Mouse (Mus musculus) heart, embryonic 11.5 days (tissue): ENCODE results near the gene Flii. TPM values are rescaled to one million over a fixed set of nuclear protein-coding genes. Genes with fewer than 3 reads are reported as not detected.
A peak's percentile ranks its signal among the peaks of the same experiment; 100 is the strongest.

Experiments
- ATAC-seq: fragments of 200-750 bp; cut with Nextera tagmentation; replicated peaks from 2 replicates; pipeline ENCODE4 v1.8.0; 2017; ENCODE audit warnings: moderate library complexity; ENCODE audit not compliant: insufficient number of reproducible peaks, low FRiP score, low TSS enrichment
- H3K27ac ChIP-seq: fragments of 300-500 bp; sonication (generic); 2 replicates; pipeline ENCODE4 v1.5.1; 2014; ENCODE audit warnings: mild to moderate bottlenecking, low read depth, low read length
- H3K27me3 ChIP-seq: fragments of 300-500 bp; sonication (generic); 2 replicates; pipeline ENCODE4 v1.6.1; 2014; ENCODE audit warnings: mild to moderate bottlenecking, low read length, mixed read lengths; ENCODE audit not compliant: control insufficient read depth, insufficient read depth
- H3K36me3 ChIP-seq: fragments of 300-500 bp; sonication (generic); 2 replicates; pipeline ENCODE4 v1.6.1; 2014; ENCODE audit warnings: mild to moderate bottlenecking, low read length, moderate library complexity, mixed read lengths; ENCODE audit not compliant: control insufficient read depth, insufficient read depth
- H3K4me1 ChIP-seq: fragments of 300-500 bp; sonication (generic); 2 replicates; pipeline ENCODE4 v1.6.1; 2014; ENCODE audit warnings: low read length; ENCODE audit not compliant: control insufficient read depth, insufficient read depth
- H3K4me2 ChIP-seq: fragments of 300-500 bp; sonication (generic); 2 replicates; pipeline ENCODE4 v1.6.1; 2014; ENCODE audit warnings: mild to moderate bottlenecking, moderate library complexity
- H3K4me3 ChIP-seq: fragments of 300-500 bp; sonication (generic); 2 replicates; pipeline ENCODE4 v1.5.1; 2014; ENCODE audit warnings: low read depth, low read length
- H3K9ac ChIP-seq: fragments of 300-500 bp; sonication (generic); 2 replicates; pipeline ENCODE4 v1.6.1; 2014; ENCODE audit warnings: mild to moderate bottlenecking, low read depth, low read length, moderate library complexity
- H3K9me3 ChIP-seq: fragments of 300-500 bp; sonication (generic); replicated peaks from 2 replicates; pipeline ENCODE4 v1.6.1; 2016; ENCODE audit warnings: low read length; ENCODE audit not compliant: control insufficient read depth
- WGBS: fragments of 180-500 bp; shearing (Covaris S2); extraction: QIAGEN DNeasy Blood & Tissue Kit; methylation state at CpG from one replicate; pipeline ENCODE4 v1.1.7; 2014; ENCODE audit not compliant: insufficient replicate concordance; 5-methylcytosine and 5-hydroxymethylcytosine counted together
- polyA plus RNA-seq: library from polyadenylated mRNA; unstranded; fragments of >200 nt; fragmentation: Nextera tagmentation; extraction: Ambion mirVana; gene quantifications from 2 replicates; pipeline ENCODE4 v1.2.1, GENCODE M21; 2014

Gene Flii
- 63.6 and 79.5 TPM in 2 replicates for polyA plus RNA-seq

DNA sequence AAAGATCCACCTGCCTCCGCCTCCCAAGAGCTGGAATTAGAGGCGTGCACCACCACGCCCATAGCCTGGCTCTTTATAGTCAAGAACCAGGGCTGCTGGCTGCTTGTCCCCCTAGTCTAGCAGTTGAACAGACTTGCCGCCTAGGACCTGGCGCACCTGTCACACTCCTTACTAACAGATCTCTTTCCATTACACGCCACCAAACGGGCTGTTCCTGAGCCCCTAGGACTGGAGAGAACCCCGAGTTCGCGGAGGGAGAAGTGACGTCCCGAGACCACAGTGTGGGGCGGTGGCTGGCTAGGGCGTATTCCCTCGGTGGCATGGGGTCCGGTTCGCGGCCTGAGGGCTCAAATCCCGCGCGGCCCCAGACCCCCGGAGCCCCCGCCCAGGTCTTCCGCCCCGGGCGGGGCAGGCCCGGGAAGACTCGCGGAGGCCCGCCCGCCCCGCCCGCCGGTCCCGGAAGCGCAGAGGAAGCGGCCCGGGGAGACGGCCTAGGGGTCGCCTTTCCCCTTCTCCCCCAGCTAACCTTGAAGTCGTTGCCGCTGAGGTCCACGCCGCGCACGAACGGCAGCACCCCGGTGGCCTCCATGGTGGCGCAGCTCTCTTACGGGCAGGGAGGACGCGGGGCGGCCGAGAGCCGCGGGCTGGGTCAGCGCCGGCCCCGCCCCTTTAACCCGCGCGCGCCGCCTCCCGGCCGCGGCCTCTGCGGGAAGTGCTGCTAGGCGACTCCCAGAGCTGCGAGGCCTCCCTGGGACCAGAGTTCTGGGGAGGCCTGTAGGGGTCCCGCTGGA lies at the start of gene Flii:
Gene Flii, minus strand, starts transcription at position 663 of the 791 bp plus-strand sequence.
- H3K36me3 ChIP-seq, result peaks cover 37% of the 10 kb centered on the region
- peaks cover 18% of the 10 kb centered on the region for H3K4me1 ChIP-seq
- peak; percentile 78 for ATAC-seq
- peak within 1 kb of the TSS; percentile 89 for H3K9ac ChIP-seq
- WGBS, result under 1% methylated on average over 52 of the region's 71 CpGs
- peak within 1 kb of the TSS; percentile 82 for H3K4me3 ChIP-seq
- H3K27ac ChIP-seq, result peak within 1 kb of the TSS; percentile 85
- H3K9me3 ChIP-seq, result no peaks in the 10 kb centered on the region
- H3K27me3 ChIP-seq, result no peaks in the 10 kb centered on the region
- peak within 1 kb of the TSS; percentile 84 for H3K4me2 ChIP-seq

DNA sequence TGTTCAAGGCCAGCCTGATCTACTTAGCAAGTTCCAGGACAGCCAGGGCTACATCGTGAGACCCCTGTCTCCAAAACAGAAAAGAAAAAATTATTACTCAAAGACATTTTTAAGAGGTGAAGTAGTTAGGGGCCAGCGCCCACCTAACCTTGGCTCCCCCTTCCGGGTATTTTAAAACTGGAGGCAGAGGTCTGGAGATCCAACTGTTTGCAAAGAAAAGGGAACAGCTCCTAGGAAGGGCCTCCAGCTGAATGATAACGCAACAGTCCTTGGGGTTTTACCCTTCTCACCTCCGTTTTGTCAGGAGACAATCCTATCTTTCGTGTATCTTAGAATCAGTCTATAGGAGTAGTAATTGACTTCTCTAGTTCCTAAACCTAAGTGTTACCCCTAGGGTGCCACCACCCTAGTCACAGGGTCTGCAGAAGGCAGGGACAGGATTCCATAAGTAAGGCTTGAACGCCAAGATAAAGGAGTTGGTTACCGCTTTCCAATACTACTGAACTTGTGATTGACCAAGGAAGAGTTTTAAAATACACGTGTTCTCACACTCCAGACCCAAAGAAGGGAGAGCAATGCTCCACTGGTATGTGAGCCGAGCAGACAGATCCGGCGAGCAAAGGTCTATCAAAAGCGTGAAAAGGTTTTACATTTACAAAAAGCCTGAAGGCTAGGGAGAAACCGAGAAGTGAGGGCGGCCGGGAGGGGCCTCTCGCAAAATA lies 49.2 kb upstream of the Flii start:
- Histone ChIP-seq H3K9ac (peak overlapping the region; percentile 83), H3K27me3 (no peaks in the 10 kb centered on the region), H3K4me2 (peak overlapping the region; percentile 78), H3K27ac (peak overlapping the region; percentile 84), H3K9me3 (no peaks in the 10 kb centered on the region), H3K36me3 (no peaks in the 10 kb centered on the region), H3K4me1 (peaks cover 48% of the 10 kb centered on the region), H3K4me3 (peak overlapping the region; percentile 86)
- 4% methylated on average over 17 of the region's 17 CpGs for WGBS
- no peak for ATAC-seq

DNA sequence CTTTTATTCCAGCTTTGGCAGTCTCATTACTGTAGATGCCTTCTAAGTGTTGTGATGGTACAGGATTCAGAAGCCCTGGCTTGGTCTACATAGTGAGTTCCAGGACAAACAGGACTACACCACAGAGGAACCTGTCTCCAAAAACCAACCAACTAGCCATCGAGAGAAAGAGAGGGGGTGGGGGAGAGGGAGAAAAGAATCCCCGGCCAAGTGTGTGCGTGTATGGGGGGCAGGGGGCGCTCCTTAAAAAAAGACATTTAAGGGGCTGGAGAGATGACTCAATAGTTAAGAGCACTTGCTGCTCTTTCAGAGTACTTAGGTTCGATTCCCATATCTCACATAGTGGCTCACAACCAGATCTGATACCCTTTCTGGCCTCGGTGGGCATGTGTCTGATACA lies 48.5 kb upstream of the Flii start:
- H3K9me3 ChIP-seq, result no peaks in the 10 kb centered on the region
- peak overlapping the region; percentile 83 for H3K9ac ChIP-seq
- no peaks in the 10 kb centered on the region for H3K27me3 ChIP-seq
- peak overlapping the region; percentile 78 for H3K4me2 ChIP-seq
- H3K27ac ChIP-seq, result peak overlapping the region; percentile 84; the same call in 1 of the 2 replicates
- 40% methylated on average over 6 of the region's 6 CpGs for WGBS
- no peak for ATAC-seq
- peaks cover 41% of the 10 kb centered on the region for H3K4me1 ChIP-seq
- no peaks in the 10 kb centered on the region for H3K36me3 ChIP-seq
- H3K4me3 ChIP-seq, result peak overlapping the region; percentile 86

DNA sequence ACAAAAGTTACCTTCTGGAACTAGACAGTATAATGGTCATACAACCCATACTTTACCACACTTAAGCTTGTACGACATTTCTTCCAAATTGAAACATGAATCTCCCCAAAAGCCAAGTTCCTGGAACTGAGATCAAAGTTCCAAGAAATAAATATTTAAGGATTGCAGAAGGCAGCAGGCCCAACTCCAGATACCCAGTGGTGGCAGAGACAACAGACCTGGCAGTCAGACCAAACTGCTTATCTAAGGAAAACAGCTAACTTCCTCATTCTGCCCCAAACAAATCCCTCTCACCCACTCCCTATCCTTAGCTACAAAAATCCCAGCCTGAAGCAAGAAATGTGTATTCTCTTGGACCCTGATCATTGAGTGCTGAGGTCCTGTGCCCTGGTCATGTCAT lies 47.8 kb upstream of the Flii start:
- Histone ChIP-seq H3K9me3 (no peaks in the 10 kb centered on the region), H3K4me2 (peak overlapping the region; percentile 78), H3K27ac (no peak overlapping the region), H3K9ac (no peak overlapping the region), H3K4me3 (peak overlapping the region; percentile 86), H3K4me1 (peaks cover 33% of the 10 kb centered on the region), H3K27me3 (no peaks in the 10 kb centered on the region), H3K36me3 (no peaks in the 10 kb centered on the region)
- 54% methylated on average over 1 of the region's 1 CpGs for WGBS
- ATAC-seq, result no peak

DNA sequence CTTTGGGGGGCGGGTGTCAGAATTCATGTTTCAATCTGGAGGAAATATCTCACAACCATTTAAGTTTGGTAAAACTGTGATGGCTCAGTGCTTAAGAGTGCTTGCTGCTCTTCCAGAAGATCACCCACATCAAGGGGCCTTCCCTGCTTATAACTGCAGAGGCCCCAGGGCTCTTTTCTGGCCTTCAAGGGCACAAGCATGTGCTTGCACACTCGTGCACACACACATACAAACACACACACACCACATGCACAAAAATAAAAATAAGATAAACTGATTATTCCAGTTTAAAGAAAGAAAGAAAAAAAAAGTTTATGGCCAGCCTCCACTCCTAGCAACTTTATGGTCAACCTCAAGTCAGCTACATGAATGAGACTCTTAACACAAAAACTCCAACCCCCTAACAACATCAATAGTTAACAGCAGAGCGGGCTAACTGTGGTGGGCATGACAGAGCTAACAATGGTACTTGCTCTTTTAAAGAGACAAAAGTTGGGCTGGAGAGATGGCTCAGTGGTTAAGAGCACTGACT lies 47.2 kb upstream of the Flii start:
- Histone ChIP-seq H3K27me3 (no peaks in the 10 kb centered on the region), H3K27ac (no peak overlapping the region), H3K4me3 (no peak overlapping the region), H3K9ac (no peak overlapping the region), H3K4me1 (peaks cover 27% of the 10 kb centered on the region), H3K36me3 (no peaks in the 10 kb centered on the region), H3K9me3 (no peaks in the 10 kb centered on the region), H3K4me2 (no peak overlapping the region)
- no peak for ATAC-seq
- 84% methylated on average over 3 of the region's 3 CpGs for WGBS

DNA sequence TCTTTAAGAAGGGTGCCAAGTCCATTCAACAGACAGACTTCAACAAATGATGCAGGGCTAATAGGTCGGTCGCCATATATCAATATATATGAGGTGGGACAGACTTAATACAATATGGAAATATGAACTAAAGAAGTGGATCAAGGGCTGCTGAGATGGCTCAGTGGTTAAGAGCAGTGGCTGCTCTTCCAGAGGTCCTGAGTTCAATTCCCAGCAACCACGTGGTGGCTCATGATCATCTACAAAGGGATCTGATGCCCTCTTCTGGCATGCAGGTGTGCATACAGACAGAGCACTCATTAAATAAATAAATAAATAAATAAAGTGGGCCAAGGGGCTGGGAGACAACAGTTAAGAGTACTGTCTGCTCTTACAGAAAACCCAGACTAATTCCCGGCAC lies 45.1 kb upstream of the Flii start:
- no peak for ATAC-seq
- Histone ChIP-seq H3K4me3 (no peak overlapping the region), H3K9me3 (no peaks in the 10 kb centered on the region), H3K4me1 (peaks cover 16% of the 10 kb centered on the region), H3K4me2 (no peak overlapping the region), H3K27ac (no peak overlapping the region), H3K27me3 (no peaks in the 10 kb centered on the region), H3K36me3 (no peaks in the 10 kb centered on the region), H3K9ac (no peak overlapping the region)
- 79% methylated on average over 4 of the region's 4 CpGs for WGBS

DNA sequence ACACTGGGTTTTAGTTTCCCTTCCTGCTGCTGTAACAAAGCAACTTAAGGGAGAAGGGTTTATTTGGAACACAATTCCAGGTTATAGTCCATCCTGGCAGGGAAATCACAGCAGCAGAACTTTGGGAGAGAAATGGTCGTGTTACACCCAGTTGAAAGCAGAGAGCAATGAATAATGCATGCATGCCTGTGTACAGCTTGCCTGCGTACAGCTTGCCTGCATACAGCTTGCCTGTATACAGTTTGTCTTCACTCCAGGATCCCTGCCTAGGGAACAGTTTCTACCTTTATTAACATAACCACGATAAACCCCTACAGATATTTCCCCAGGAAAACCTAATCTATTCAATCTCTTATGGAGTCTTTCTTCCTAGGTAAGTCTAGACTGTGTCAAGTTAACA lies 43.7 kb upstream of the Flii start:
- no peak overlapping the region for H3K9ac ChIP-seq
- ATAC-seq, result no peak
- no peaks in the 10 kb centered on the region for H3K9me3 ChIP-seq
- H3K4me1 ChIP-seq, result peaks cover 10% of the 10 kb centered on the region
- H3K27me3 ChIP-seq, result no peaks in the 10 kb centered on the region
- no peak overlapping the region for H3K4me2 ChIP-seq
- no peak overlapping the region for H3K4me3 ChIP-seq
- 89% methylated on average over 3 of the region's 3 CpGs for WGBS
- no peak overlapping the region for H3K27ac ChIP-seq
- H3K36me3 ChIP-seq, result no peaks in the 10 kb centered on the region

DNA sequence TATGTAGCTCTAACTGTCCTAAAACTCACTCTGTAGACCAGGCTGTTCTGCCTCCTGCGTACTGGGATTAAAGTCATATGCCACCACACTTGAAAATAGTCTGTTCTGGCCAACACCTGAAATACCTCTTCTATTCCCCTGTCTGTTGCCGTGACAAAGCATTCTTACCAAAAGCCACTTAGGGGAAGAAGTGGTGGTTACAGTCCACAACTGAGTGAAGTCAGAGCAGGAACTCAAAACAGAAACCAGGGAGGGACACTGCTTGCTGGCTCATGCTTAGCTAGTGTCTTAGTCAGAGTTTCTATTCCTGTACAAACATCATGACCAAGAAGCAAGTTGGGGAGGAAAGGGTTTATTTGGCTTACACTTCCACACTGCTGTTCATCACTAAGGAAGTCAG lies 42.3 kb upstream of the Flii start:
- Histone ChIP-seq H3K27ac (no peak overlapping the region), H3K36me3 (no peaks in the 10 kb centered on the region), H3K9me3 (no peaks in the 10 kb centered on the region), H3K27me3 (no peaks in the 10 kb centered on the region), H3K4me3 (no peak overlapping the region), H3K4me1 (no peaks in the 10 kb centered on the region), H3K4me2 (no peak overlapping the region), H3K9ac (no peak overlapping the region)
- ATAC-seq, result no peak
- 82% methylated on average over 2 of the region's 2 CpGs for WGBS
